ENCODE assay signal across 14 mouse cellular contexts in the genomic region with DNA sequence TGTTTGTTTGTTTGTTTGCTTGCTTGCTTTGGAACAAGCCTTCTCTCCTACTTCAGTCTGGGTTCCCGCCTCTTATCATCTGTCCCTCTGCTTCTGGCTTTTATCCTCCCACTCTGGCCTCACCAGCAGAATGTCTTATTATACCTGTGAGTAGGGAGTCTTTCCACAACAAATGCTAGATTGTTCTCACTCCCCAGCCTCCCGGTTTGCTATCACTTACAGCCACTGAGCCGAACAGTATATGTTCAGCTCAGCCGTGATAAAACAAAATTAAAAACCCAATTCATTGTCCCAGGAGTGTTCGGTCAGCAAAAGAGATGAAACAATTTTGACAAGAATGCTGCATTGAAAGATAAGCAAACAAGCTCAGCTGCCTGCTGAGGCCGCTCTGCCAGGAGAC. TPM values are rescaled to one million over a fixed set of nuclear protein-coding genes. Genes with fewer than 3 reads are reported as not detected.
A peak's percentile ranks its signal among the peaks of the same experiment; 100 is the strongest.
DNase-seq lines count a peak whose midpoint lies in the region; ATAC-seq and TF ChIP-seq lines count a peak whose summit lies in the region.
"Had no signal": no experiment of that assay in that cellular context is flagged by ENCODE, and none has a peak within 500 bp of the region (broad histone marks: within the 10 kb centered on the region; RNA-seq: fewer than 3 reads in every experiment).

No protein-coding gene starts in this region.

- no peak for DNase-seq in heart, adult 11 months
- peak; percentile 4 for DNase-seq in kidney, postnatal 0 days (ENCODE audit: low spot score)
- no peak for DNase-seq in kidney, adult 9 months
- peak; percentile 67 for DNase-seq in c-Kit-positive CD71-positive TER-119-negative erythroid progenitor cells, embryonic 14.5 days (ENCODE audit: low read depth)
- no peak for DNase-seq in urinary bladder, postnatal 4 days (ENCODE audit: low spot score in 2 of 2)
- no peak for DNase-seq in lung, postnatal 0 days (ENCODE audit: low spot score)
- DNase-seq: B cell, adult 2 months; kidney, adult 2 months had no signal

- H3K9me3 ChIP-seq in heart, embryonic 12.5 days (replicated peaks) = no peaks in the 10 kb centered on the region
- no peaks in the 10 kb centered on the region for H3K9me3 ChIP-seq in kidney, postnatal 0 days (replicated peaks; ENCODE audit: low read length)
- H3K9me3 ChIP-seq in liver, embryonic 16.5 days (replicated peaks; ENCODE audit: control insufficient read depth, low read length) = no peaks in the 10 kb centered on the region
- no peaks in the 10 kb centered on the region for H3K9me3 ChIP-seq in lung, postnatal 0 days (ENCODE audit: low read length)
- H3K9me3 ChIP-seq: embryonic facial prominence, embryonic 12.5 days; hindbrain, embryonic 12.5 days; limb, embryonic 12.5 days; midbrain, embryonic 10.5 days had no signal

- no peak for ATAC-seq in heart, embryonic 12.5 days (ENCODE audit: insufficient number of reproducible peaks, low FRiP score)
- ATAC-seq in kidney, postnatal 0 days (replicated peaks; ENCODE audit: low FRiP score, low read depth) = no peak
- ATAC-seq in liver, embryonic 16.5 days (ENCODE audit: low read depth) = peak; percentile 28; the same call in 1 of the 2 replicates
- ATAC-seq in lung, postnatal 0 days = no peak

- TF ChIP-seq CTCF in kidney, postnatal 0 days (IDR thresholded peaks at IDR 0.05; ENCODE audit: low read depth) = no peak
- no peak for TF ChIP-seq CTCF in lung, postnatal 0 days (IDR thresholded peaks at IDR 0.05)

- no peaks in the 10 kb centered on the region for H3K36me3 ChIP-seq in heart, embryonic 12.5 days
- H3K36me3 ChIP-seq in kidney, postnatal 0 days (ENCODE audit: insufficient read depth, low read length) = no peaks in the 10 kb centered on the region
- no peaks in the 10 kb centered on the region for H3K36me3 ChIP-seq in liver, embryonic 16.5 days (ENCODE audit: control insufficient read depth, insufficient read depth)
- H3K36me3 ChIP-seq in lung, postnatal 0 days (ENCODE audit: insufficient read depth, low read length) = no peaks in the 10 kb centered on the region
- H3K36me3 ChIP-seq: embryonic facial prominence, embryonic 12.5 days; hindbrain, embryonic 12.5 days; limb, embryonic 12.5 days; midbrain, embryonic 10.5 days had no signal

- 18% methylated on average over 6 of the region's 6 CpGs for WGBS in heart, embryonic 12.5 days
- WGBS in kidney, postnatal 0 days = 44% methylated on average over 6 of the region's 6 CpGs
- 16% methylated on average over 6 of the region's 6 CpGs for WGBS in liver, embryonic 16.5 days (ENCODE audit: insufficient replicate concordance)
- WGBS in lung, postnatal 0 days = 31% methylated on average over 6 of the region's 6 CpGs

- peaks cover 52% of the 10 kb centered on the region for H3K4me1 ChIP-seq in heart, embryonic 12.5 days (replicated peaks)
- H3K4me1 ChIP-seq in kidney, postnatal 0 days (replicated peaks; ENCODE audit: insufficient read depth, low read length) = 0 out of 2 replicates have a peak, but pooled peaks cover 5% of the 10 kb centered on the region
- peaks cover 59% of the 10 kb centered on the region for H3K4me1 ChIP-seq in liver, embryonic 16.5 days (ENCODE audit: control insufficient read depth, low read depth, low read length)
- no peaks in the 10 kb centered on the region for H3K4me1 ChIP-seq in lung, postnatal 0 days (ENCODE audit: insufficient read depth, low read depth, low read length)
- H3K4me1 ChIP-seq: embryonic facial prominence, embryonic 12.5 days; limb, embryonic 12.5 days had no signal

- peak overlapping the region; percentile 31 for H3K4me2 ChIP-seq in heart, embryonic 12.5 days
- H3K4me2 ChIP-seq in kidney, postnatal 0 days (ENCODE audit: low read length) = no peak overlapping the region
- H3K4me2 ChIP-seq in liver, embryonic 16.5 days (ENCODE audit: low read depth, low read length) = peak overlapping the region; percentile 37
- no peak overlapping the region for H3K4me2 ChIP-seq in lung, postnatal 0 days (replicated peaks; ENCODE audit: low read depth, low read length)
- H3K4me2 ChIP-seq: embryonic facial prominence, embryonic 12.5 days; hindbrain, embryonic 12.5 days; limb, embryonic 12.5 days had no signal

- peak overlapping the region; percentile 65; the same call in 1 of the 2 replicates for H3K27ac ChIP-seq in heart, embryonic 12.5 days (ENCODE audit: poor library complexity, severe bottlenecking)
- no peak overlapping the region for H3K27ac ChIP-seq in kidney, postnatal 0 days
- H3K27ac ChIP-seq in liver, embryonic 16.5 days (ENCODE audit: low read length) = peak overlapping the region; percentile 74
- H3K27ac ChIP-seq in lung, postnatal 0 days (ENCODE audit: low read length) = no peak overlapping the region
- H3K27ac ChIP-seq: embryonic facial prominence, embryonic 12.5 days; hindbrain, embryonic 12.5 days; limb, embryonic 12.5 days; midbrain, embryonic 10.5 days had no signal

- H3K4me3 ChIP-seq in heart, embryonic 12.5 days = no peak overlapping the region
- H3K4me3 ChIP-seq in kidney, postnatal 0 days (replicated peaks; ENCODE audit: low read depth, low read length) = no peak overlapping the region
- H3K4me3 ChIP-seq in liver, embryonic 16.5 days (ENCODE audit: low read depth, low read length) = no peak overlapping the region
- H3K4me3 ChIP-seq in lung, postnatal 0 days (ENCODE audit: low read depth, low read length) = no peak overlapping the region
- H3K4me3 ChIP-seq: embryonic facial prominence, embryonic 12.5 days; hindbrain, embryonic 12.5 days; limb, embryonic 12.5 days; midbrain, embryonic 10.5 days had no signal

- TF ChIP-seq EP300 in lung, postnatal 0 days (IDR thresholded peaks at IDR 0.05) = no peak

- H3K27me3 ChIP-seq in heart, embryonic 12.5 days (replicated peaks) = no peaks in the 10 kb centered on the region
- H3K27me3 ChIP-seq in kidney, postnatal 0 days (ENCODE audit: insufficient read depth, low read length) = no peaks in the 10 kb centered on the region
- no peaks in the 10 kb centered on the region for H3K27me3 ChIP-seq in liver, embryonic 16.5 days (ENCODE audit: control insufficient read depth, insufficient read depth, low read depth, low read length)
- no peaks in the 10 kb centered on the region for H3K27me3 ChIP-seq in lung, postnatal 0 days (replicated peaks; ENCODE audit: insufficient read depth, low read length)
- H3K27me3 ChIP-seq: embryonic facial prominence, embryonic 12.5 days; hindbrain, embryonic 12.5 days had no signal

- H3K9ac ChIP-seq in heart, embryonic 12.5 days = peak overlapping the region; percentile 24; the same call in 1 of the 2 replicates
- H3K9ac ChIP-seq in kidney, postnatal 0 days (ENCODE audit: low read depth, low read length) = no peak overlapping the region
- H3K9ac ChIP-seq in liver, embryonic 16.5 days (ENCODE audit: low read depth, low read length) = peak overlapping the region; percentile 5
- H3K9ac ChIP-seq in lung, postnatal 0 days (replicated peaks; ENCODE audit: low read depth) = no peak overlapping the region
- H3K9ac ChIP-seq: embryonic facial prominence, embryonic 12.5 days; hindbrain, embryonic 12.5 days; limb, embryonic 12.5 days had no signal

RNA-seq across cellular contexts. Expression of a gene that starts 5.4 kb away (rescaled TPM):
- polyA plus RNA-seq in heart, embryonic 12.5 days (2016; fragmentation: Nextera tagmentation; extraction: Ambion mirVana) = 5.4 and 7.0 TPM in 2 replicates
- 13.8 and 17.6 TPM in 2 replicates for polyA plus RNA-seq in kidney, postnatal 0 days (2015; fragmentation: Nextera tagmentation; extraction: Ambion mirVana)
- 4.0 and 5.9 TPM in 2 replicates for polyA plus RNA-seq in liver, embryonic 16.5 days (2015; fragmentation: Nextera tagmentation; extraction: Ambion mirVana)
- polyA plus RNA-seq in lung, postnatal 0 days (2015; fragmentation: Nextera tagmentation; extraction: Ambion mirVana) = 37.2 and 38.7 TPM in 2 replicates

RNA-seq across cellular contexts. Expression of a gene that starts 47.0 kb away (rescaled TPM):
- polyA plus RNA-seq in heart, embryonic 12.5 days (2016; fragmentation: Nextera tagmentation; extraction: Ambion mirVana) = 176 and 193 TPM in 2 replicates
- polyA plus RNA-seq in kidney, postnatal 0 days (2015; fragmentation: Nextera tagmentation; extraction: Ambion mirVana) = 459 and 492 TPM in 2 replicates
- 136 and 143 TPM in 2 replicates for polyA plus RNA-seq in liver, embryonic 16.5 days (2015; fragmentation: Nextera tagmentation; extraction: Ambion mirVana)
- polyA plus RNA-seq in lung, postnatal 0 days (2015; fragmentation: Nextera tagmentation; extraction: Ambion mirVana) = 330 and 382 TPM in 2 replicates

Comparison
In these comparisons a context has a peak if more than half of its experiments do, and no peak if none do; other contexts are left out.
1. DNase-seq: peak in kidney, postnatal 0 days (single experiment) and c-Kit-positive CD71-positive TER-119-negative erythroid progenitor cells, embryonic 14.5 days (single experiment); none in heart, adult 11 months (single experiment), kidney, adult 9 months (single experiment), urinary bladder, postnatal 4 days (0 of 2) and lung, postnatal 0 days (single experiment).
2. H3K27ac ChIP-seq: peak in heart, embryonic 12.5 days (single experiment) and liver, embryonic 16.5 days (single experiment); none in kidney, postnatal 0 days (single experiment) and lung, postnatal 0 days (single experiment).
3. H3K4me2 ChIP-seq: peak in heart, embryonic 12.5 days (single experiment) and liver, embryonic 16.5 days (single experiment); none in kidney, postnatal 0 days (single experiment) and lung, postnatal 0 days (single experiment).
4. H3K9ac ChIP-seq: peak in heart, embryonic 12.5 days (single experiment) and liver, embryonic 16.5 days (single experiment); none in kidney, postnatal 0 days (single experiment) and lung, postnatal 0 days (single experiment).